Mouse (Mus musculus) heart, postnatal 0 days (tissue): ENCODE measurements around the gene Pfkl.

Experiments
- CTCF ChIP-seq: IDR thresholded peaks from 2 replicates; pipeline ENCODE4 v1.5.1; 2016; ENCODE audit warnings: antibody characterized with exemption, control low read depth, low read depth
- EP300 ChIP-seq: IDR thresholded peaks from 2 replicates; pipeline ENCODE4 v1.6.1; 2016; ENCODE audit warnings: antibody characterized with exemption, low read depth

DNA sequence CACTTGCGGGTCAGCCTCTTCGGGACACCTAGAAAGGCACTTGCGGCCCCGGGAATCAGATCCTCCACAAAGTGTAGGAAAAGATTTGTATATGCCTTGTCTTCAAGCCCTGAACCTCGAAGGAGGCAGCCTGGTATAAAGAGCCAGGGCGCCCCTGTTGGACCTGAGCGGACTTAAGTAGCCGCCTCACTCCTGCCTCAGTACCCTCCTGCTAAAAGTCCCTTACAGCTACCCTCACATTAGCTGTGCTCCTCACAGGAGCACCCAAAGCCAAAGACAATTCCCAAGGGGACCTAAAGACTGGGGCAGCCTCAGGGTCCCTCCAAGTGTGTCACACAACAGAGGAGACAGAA, 39.9 kb downstream of the Pfkl start:
- TF ChIP-seq CTCF (no peak), EP300 (no peak)
